Mouse (Mus musculus): ENCODE measurements around the gene Adra2c. TPM values are rescaled to one million over a fixed set of nuclear protein-coding genes. Genes with fewer than 3 reads are reported as not detected.
A peak's percentile ranks its signal among the peaks of the same experiment; 100 is the strongest.

Gene Adra2c
- 0.36 and 0.38 TPM in 2 replicates for polyA plus RNA-seq (2016; fragmentation: Nextera tagmentation; extraction: Ambion mirVana)

GRCm38 (mm10) chr5:35278019-35278418, at the start of gene Adra2c:
Gene Adra2c, plus strand, starts transcription at chr5:35278319.
- Histone ChIP-seq H3K9me3 (replicated peaks) (no peaks in the 10 kb centered on the region), H3K9ac (peak within 1 kb of the TSS; percentile 51)

DNA sequence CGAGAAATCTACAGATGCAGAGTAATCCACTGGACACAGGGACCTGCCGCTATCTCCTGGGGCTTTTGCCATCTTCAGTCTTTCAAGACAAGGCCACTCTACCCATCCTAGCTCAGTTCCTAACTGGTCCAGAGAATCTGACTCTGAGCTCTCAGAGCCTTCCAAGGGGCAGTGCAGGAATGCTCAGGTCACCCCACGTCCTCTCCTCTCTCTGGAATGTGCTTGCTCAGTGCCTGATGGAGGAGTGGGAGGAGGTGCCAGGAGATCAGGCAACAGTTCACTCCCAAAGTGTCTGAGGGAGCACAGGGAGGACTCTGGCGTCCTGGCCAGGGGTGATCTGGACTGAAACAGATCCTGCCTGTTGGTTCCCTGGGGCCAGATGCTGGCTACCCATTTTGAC, 45.0 kb upstream of the Adra2c start:
- Histone ChIP-seq H3K36me3 (no peaks in the 10 kb centered on the region), H3K4me3 (no peak overlapping the region), H3K4me2 (replicated peaks) (no peak overlapping the region), H3K9me3 (replicated peaks) (no peaks in the 10 kb centered on the region), H3K4me1 (peaks cover 2% of the 10 kb centered on the region; the same call in 1 of the 2 replicates), H3K9ac (no peak overlapping the region), H3K27me3 (no peaks in the 10 kb centered on the region), H3K27ac (no peak overlapping the region)
- 67% methylated on average over 4 of the region's 4 CpGs for WGBS
- ATAC-seq (ENCODE audit: low FRiP score) = no peak

More at GRCm38 (mm10) chr5:35278019-35278418, at the start of gene Adra2c:
- no peak within 1 kb of the TSS for H3K27ac ChIP-seq
- no peak for ATAC-seq (ENCODE audit: low FRiP score)
- 44% methylated on average over 3 of the region's 3 CpGs for WGBS
- peaks cover 73% of the 10 kb centered on the region for H3K27me3 ChIP-seq
- peak within 1 kb of the TSS; percentile 93 for H3K4me2 ChIP-seq (replicated peaks)
- H3K4me3 ChIP-seq = peak within 1 kb of the TSS; percentile 53
- peaks cover 25% of the 10 kb centered on the region for H3K4me1 ChIP-seq
- H3K36me3 ChIP-seq = no peaks in the 10 kb centered on the region

GRCm38 (mm10) chr5:35237757-35238156, 40.4 kb upstream of the Adra2c start:
- H3K4me3 ChIP-seq = no peak overlapping the region
- no peak overlapping the region for H3K9ac ChIP-seq
- H3K27me3 ChIP-seq = no peaks in the 10 kb centered on the region
- no peak overlapping the region for H3K4me2 ChIP-seq (replicated peaks)
- no peaks in the 10 kb centered on the region for H3K9me3 ChIP-seq (replicated peaks)
- no peak overlapping the region for H3K27ac ChIP-seq
- H3K4me1 ChIP-seq = no peaks in the 10 kb centered on the region
- 81% methylated on average over 4 of the region's 4 CpGs for WGBS
- no peak for ATAC-seq (ENCODE audit: low FRiP score)
- no peaks in the 10 kb centered on the region for H3K36me3 ChIP-seq

- Histone ChIP-seq H3K9me3 (replicated peaks) (no peaks in the 10 kb centered on the region), H3K27me3 (no peaks in the 10 kb centered on the region), H3K27ac (no peak overlapping the region), H3K4me2 (replicated peaks) (no peak overlapping the region), H3K9ac (no peak overlapping the region), H3K4me1 (no peaks in the 10 kb centered on the region), H3K36me3 (no peaks in the 10 kb centered on the region), H3K4me3 (no peak overlapping the region)
- WGBS = 85% methylated on average over 2 of the region's 2 CpGs
- ATAC-seq (ENCODE audit: low FRiP score) = no peak
Measured at GRCm38 (mm10) chr5:35238627-35239026, 39.5 kb upstream of the Adra2c start.

DNA sequence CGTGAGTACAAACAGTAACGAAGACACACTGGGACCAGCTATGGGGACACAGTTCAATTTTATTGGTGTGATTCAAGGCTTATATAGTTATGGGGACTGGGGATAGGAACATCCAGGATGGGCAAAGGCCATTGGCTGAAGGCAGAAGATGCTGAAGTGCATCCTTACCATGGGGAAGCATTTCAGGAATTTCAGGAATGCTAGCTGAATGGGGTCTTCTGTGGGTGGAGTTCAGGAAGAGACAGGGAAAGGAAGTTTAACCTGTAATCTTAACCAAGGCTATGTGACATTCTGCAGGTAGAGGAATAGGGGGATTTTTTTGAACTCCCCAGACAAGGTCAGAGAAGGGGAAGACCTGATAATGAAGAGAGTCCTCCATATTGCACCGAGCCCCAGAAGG, 36.6 kb upstream of the Adra2c start:
- Histone ChIP-seq H3K36me3 (no peaks in the 10 kb centered on the region), H3K27ac (no peak overlapping the region), H3K9ac (no peak overlapping the region), H3K4me3 (no peak overlapping the region), H3K4me2 (replicated peaks) (no peak overlapping the region), H3K9me3 (replicated peaks) (no peaks in the 10 kb centered on the region), H3K4me1 (peaks cover 10% of the 10 kb centered on the region), H3K27me3 (no peaks in the 10 kb centered on the region)
- ATAC-seq (ENCODE audit: low FRiP score) = no peak
- 81% methylated on average over 3 of the region's 3 CpGs for WGBS

DNA sequence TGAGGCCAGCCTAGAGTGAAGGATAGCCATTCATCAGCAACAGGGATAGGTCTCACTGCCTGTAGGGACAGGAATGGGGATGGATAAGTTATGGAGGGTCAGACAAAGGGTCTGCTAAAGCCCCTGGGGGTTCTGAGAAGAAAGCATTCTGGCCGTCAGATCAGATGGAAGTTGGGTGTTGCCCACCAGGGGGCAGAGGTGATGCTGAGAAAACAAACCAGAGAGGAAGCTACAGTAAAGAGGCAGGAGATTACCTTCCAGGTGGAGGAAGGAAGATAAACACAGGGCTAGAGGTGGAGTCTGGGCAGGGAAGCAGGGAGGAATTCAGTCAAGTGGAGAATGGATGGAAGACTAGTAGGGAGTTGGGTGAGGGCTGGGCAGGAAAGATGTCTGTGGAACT, 33.9 kb upstream of the Adra2c start:
- ATAC-seq (ENCODE audit: low FRiP score) = no peak
- peaks cover 10% of the 10 kb centered on the region for H3K4me1 ChIP-seq
- no peak overlapping the region for H3K27ac ChIP-seq
- H3K27me3 ChIP-seq = no peaks in the 10 kb centered on the region; the same call in 1 of the 2 replicates
- no peaks in the 10 kb centered on the region for H3K36me3 ChIP-seq
- no peak overlapping the region for H3K9ac ChIP-seq
- H3K9me3 ChIP-seq (replicated peaks) = no peaks in the 10 kb centered on the region
- no peak overlapping the region for H3K4me3 ChIP-seq
- H3K4me2 ChIP-seq (replicated peaks) = no peak overlapping the region
- WGBS = 11% methylated on average over 1 of the region's 1 CpGs

DNA sequence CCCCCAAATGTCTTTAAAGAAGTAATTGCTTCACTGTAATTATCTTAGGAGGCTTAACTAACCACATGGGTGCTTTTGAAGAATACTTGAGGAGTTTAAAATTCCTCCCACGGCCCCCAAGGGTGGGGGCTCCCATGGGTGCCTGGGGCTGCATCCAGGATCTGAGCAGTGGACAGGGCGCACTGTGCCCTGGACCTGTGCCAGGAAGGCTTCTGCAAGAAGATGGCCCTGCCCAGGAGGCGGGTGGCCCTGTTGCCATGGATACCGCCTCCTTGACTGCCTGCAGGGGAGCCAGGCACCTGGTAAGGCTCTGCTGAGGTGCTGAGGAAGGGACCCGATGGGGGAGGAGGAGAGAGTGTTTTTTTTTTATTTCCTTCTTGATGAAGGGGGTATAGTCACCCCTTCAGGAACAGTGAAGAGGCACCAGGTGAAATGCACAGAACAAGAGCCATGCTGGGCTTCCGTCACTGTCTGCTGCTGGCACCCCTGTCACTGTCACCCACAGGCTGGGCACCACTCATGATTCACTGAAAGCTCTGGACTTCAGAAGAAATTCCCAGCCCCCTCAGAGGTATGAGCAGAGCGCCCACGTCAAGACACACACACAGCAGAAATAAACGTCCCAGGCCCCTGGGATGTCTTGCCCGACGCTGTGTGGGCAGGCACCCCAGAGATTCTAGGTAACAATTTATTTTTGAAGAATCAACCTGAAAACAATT, 32.4 kb upstream of the Adra2c start:
- ATAC-seq (ENCODE audit: low FRiP score) = no peak
- no peak overlapping the region for H3K9ac ChIP-seq
- H3K4me3 ChIP-seq = no peak overlapping the region
- 52% methylated on average over 11 of the region's 11 CpGs for WGBS
- H3K27ac ChIP-seq = no peak overlapping the region
- H3K27me3 ChIP-seq = no peaks in the 10 kb centered on the region; the same call in 1 of the 2 replicates
- H3K36me3 ChIP-seq = no peaks in the 10 kb centered on the region
- peaks cover 10% of the 10 kb centered on the region for H3K4me1 ChIP-seq
- H3K4me2 ChIP-seq (replicated peaks) = no peak overlapping the region
- H3K9me3 ChIP-seq (replicated peaks) = no peaks in the 10 kb centered on the region

GRCm38 (mm10) chr5:35254964-35255716, 23.0 kb upstream of the Adra2c start:
- H3K27me3 ChIP-seq = peaks cover 3% of the 10 kb centered on the region; the same call in 1 of the 2 replicates
- ATAC-seq (ENCODE audit: low FRiP score) = no peak
- H3K9me3 ChIP-seq (replicated peaks) = no peaks in the 10 kb centered on the region
- H3K4me1 ChIP-seq = peaks cover 5% of the 10 kb centered on the region; the same call in 1 of the 2 replicates
- H3K4me2 ChIP-seq (replicated peaks) = no peak overlapping the region
- WGBS = 47% methylated on average over 5 of the region's 5 CpGs
- H3K36me3 ChIP-seq = no peaks in the 10 kb centered on the region
- H3K4me3 ChIP-seq = no peak overlapping the region
- H3K27ac ChIP-seq = no peak overlapping the region
- H3K9ac ChIP-seq = no peak overlapping the region

DNA sequence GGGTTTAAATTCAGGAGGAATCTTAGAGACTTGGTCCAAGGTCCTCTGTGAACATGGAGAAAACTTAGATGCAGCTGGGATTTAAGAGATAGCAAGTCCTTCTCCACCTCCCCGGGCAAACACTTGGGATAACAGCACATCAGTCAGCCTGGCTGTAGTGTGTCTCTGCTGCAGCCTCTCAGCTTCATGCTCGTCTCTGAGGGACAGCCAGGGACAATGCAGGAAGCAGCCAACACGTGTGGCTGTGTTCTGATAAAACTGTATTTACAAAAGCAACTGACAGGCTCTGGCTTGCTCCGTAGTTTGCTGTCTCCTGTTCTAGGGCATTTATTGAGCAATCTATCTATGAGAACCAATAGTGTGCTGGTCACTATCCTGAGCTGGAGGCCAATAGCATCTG, 14.4 kb upstream of the Adra2c start:
- WGBS = 70% methylated on average over 4 of the region's 4 CpGs
- Histone ChIP-seq H3K9me3 (replicated peaks) (no peaks in the 10 kb centered on the region), H3K27ac (no peak overlapping the region), H3K36me3 (no peaks in the 10 kb centered on the region), H3K27me3 (peaks cover 16% of the 10 kb centered on the region; the same call in 1 of the 2 replicates), H3K9ac (no peak overlapping the region), H3K4me3 (no peak overlapping the region), H3K4me2 (replicated peaks) (no peak overlapping the region), H3K4me1 (peaks cover 8% of the 10 kb centered on the region)
- ATAC-seq (ENCODE audit: low FRiP score) = no peak

DNA sequence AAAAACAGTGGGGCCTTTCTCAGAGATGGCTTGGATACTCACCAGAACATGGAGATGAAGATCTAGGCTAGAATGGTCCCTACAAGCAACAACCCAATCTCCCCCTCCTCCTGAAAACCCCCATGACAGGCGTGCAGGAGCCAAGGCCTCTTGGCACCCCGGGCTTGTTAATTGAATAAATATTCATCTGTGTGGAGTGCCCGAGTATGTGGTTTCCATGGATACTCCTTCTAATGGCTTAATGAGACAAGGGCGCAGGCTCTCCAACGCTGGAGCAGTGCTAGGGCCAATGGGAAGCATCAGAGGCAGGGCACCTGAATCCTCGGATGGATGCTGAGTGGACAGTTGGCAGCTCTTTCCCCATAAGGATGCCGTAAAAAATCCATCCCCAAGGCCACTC, 10.6 kb upstream of the Adra2c start:
- Histone ChIP-seq H3K4me3 (no peak overlapping the region), H3K9me3 (replicated peaks) (no peaks in the 10 kb centered on the region), H3K27ac (no peak overlapping the region), H3K27me3 (peaks cover 20% of the 10 kb centered on the region; the same call in 1 of the 2 replicates), H3K4me2 (replicated peaks) (no peak overlapping the region), H3K4me1 (peaks cover 8% of the 10 kb centered on the region), H3K9ac (no peak overlapping the region), H3K36me3 (no peaks in the 10 kb centered on the region)
- WGBS = 34% methylated on average over 7 of the region's 7 CpGs
- ATAC-seq (ENCODE audit: low FRiP score) = peak; percentile 76

GRCm38 (mm10) chr5:35275356-35275755, 2.8 kb upstream of the Adra2c start:
- Histone ChIP-seq H3K27ac (no peak overlapping the region), H3K36me3 (no peaks in the 10 kb centered on the region), H3K27me3 (peaks cover 46% of the 10 kb centered on the region), H3K4me3 (no peak overlapping the region), H3K9me3 (replicated peaks) (no peaks in the 10 kb centered on the region), H3K9ac (no peak overlapping the region), H3K4me2 (replicated peaks) (no peak overlapping the region), H3K4me1 (peaks cover 20% of the 10 kb centered on the region)
- WGBS = 66% methylated on average over 11 of the region's 11 CpGs
- ATAC-seq (ENCODE audit: low FRiP score) = no peak

GRCm38 (mm10) chr5:35278741-35279695, 899 bp downstream of the Adra2c start:
- H3K4me3 ChIP-seq = peak overlapping the region; percentile 53
- peak; percentile 62 for ATAC-seq (ENCODE audit: low FRiP score)
- H3K4me1 ChIP-seq = peaks cover 25% of the 10 kb centered on the region
- no peaks in the 10 kb centered on the region for H3K9me3 ChIP-seq (replicated peaks)
- peak overlapping the region; percentile 51 for H3K9ac ChIP-seq
- peak overlapping the region; percentile 93 for H3K4me2 ChIP-seq (replicated peaks)
- under 1% methylated on average over 97 of the region's 118 CpGs for WGBS
- no peak overlapping the region for H3K27ac ChIP-seq
- H3K27me3 ChIP-seq = peaks cover 83% of the 10 kb centered on the region
- no peaks in the 10 kb centered on the region for H3K36me3 ChIP-seq
